Mouse (Mus musculus): ENCODE results near the gene Mfsd11.

DNA sequence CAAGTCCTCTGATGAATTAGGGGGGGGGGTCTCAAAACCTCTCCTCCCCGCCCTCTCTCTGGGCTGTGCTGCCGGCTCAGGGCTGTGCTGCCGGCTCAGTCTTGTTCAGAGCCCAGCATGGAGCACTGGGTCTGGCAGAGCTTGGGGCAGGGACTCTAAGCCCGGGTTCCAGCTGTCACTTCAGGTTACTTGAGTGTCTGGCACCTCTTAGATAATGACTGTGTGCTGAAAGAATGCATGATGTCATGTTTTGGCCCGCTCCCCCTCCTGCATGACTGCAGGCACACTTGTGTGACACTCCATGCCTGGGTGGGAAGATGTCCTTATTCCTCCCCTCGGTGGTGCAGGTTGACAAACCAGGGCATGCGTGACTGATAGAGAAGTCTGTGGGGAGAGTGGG, 69.8 kb downstream of the Mfsd11 start:
- TF ChIP-seq CHD1 (IDR thresholded peaks at IDR 0.05; ENCODE audit: low read depth, low read length) (no peak), TCF12 (IDR thresholded peaks at IDR 0.05; ENCODE audit: low read depth, low read length) (no peak), RCOR1 (IDR thresholded peaks at IDR 0.05; ENCODE audit: low read depth, low read length) (no peak), GATA1 (IDR thresholded peaks at IDR 0.05; ENCODE audit: low read depth, low read length) (no peak)
